Mouse (Mus musculus): ENCODE measurements at regions not wholly inside any gene's neighbourhood (a gene's known extent, or its start where the extent isn't known, plus 50 kb on each side); places are given as distances from the start of the nearest gene placed in this dataset.
A peak's percentile ranks its signal among the peaks of the same experiment; 100 is the strongest.

DNA sequence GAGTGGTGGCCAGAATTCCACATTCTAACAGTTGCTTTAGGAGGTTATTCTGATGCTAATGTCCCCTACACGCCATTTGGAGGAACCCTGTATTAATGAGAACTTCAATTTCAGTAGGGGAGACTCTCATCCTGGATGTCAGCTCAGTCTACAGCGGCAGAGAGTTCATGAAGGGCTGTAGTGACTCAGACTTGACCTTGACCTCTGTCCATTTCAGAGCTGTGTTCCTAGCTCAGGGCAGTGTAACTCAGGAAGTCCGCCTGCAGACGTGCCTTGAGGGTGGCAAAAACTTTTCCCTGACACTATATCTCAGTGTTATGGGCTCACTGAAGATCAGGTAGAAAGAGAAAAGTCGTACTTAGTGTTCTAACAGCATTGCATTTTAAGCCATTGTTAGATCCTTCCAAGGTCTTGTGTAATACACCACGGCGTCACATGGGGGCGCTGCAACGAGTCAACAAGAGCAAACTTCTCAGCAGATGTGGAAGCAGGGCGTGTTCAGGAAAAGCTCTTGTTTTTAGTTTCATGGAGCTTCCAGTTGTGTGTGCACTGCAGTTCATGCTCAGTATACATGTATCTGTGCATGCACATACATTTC is 297.5 kb downstream of the 1500009L16Rik start:
- peak; percentile 28; the same call in 1 of the 2 replicates for TF ChIP-seq CTCF (IDR thresholded peaks at IDR 0.05; ENCODE audit: extremely low read depth, insufficient read depth, insufficient read length, insufficient replicate concordance)
- TF ChIP-seq POLR2A (IDR thresholded peaks at IDR 0.05; ENCODE audit: low read depth, low read length): no peak

All from spleen, adult 2 months (tissue).